Mouse (Mus musculus) heart, adult 2 months (tissue): ENCODE results near the gene Camk2b. TPM values are rescaled to one million over a fixed set of nuclear protein-coding genes. Genes with fewer than 3 reads are reported as not detected.

Source experiments
- DNase-seq, 2 experiments: peaks; one replicate each; pipeline ENCODE4 v3.0.0; 2021
- H3K27ac ChIP-seq: fragments of 200-600 bp; 2 replicates; pipeline ENCODE4 v1.8.1; 2022
- H3K27me3 ChIP-seq: fragments of 200-500 bp; 2 replicates; pipeline ENCODE4 v1.6.1; 2012; ENCODE audit warnings: mild to moderate bottlenecking, low read length, inconsistent platforms, mixed read lengths; ENCODE audit not compliant: control insufficient read depth, insufficient read depth
- H3K36me3 ChIP-seq: fragments of 200-500 bp; 2 replicates; pipeline ENCODE4 v1.6.1; 2012; ENCODE audit warnings: low read length, inconsistent platforms; ENCODE audit not compliant: control insufficient read depth, insufficient read depth
- H3K4me1 ChIP-seq: fragments of 200-500 bp; 2 replicates; pipeline ENCODE4 v1.6.1; 2011; ENCODE audit warnings: low read length; ENCODE audit not compliant: control insufficient read depth, insufficient read depth
- H3K4me3 ChIP-seq: fragments of 200-600 bp; 2 replicates; pipeline ENCODE4 v1.8.1; 2022
- H3K79me2 ChIP-seq: fragments of 200-500 bp; replicated peaks from 2 replicates; pipeline ENCODE4 v1.6.1; 2012; ENCODE audit warnings: mild to moderate bottlenecking, inconsistent platforms, low read length, moderate library complexity, mixed read lengths; ENCODE audit not compliant: control insufficient read depth, insufficient read depth
- H3K9ac ChIP-seq: fragments of 200-500 bp; 2 replicates; pipeline ENCODE4 v1.6.1; 2012; ENCODE audit warnings: low read depth, mild to moderate bottlenecking, control low read depth, inconsistent platforms, low read length, mixed read lengths
- CTCF ChIP-seq: fragments of 200-600 bp; IDR thresholded peaks from 2 replicates; pipeline ENCODE4 v1.8.1; 2022; ENCODE audit warnings: antibody characterized with exemption, mild to moderate bottlenecking, moderate library complexity
- EP300 ChIP-seq: fragments of 200-500 bp; IDR thresholded peaks from 2 replicates; pipeline ENCODE4 v1.6.1; 2011; ENCODE audit warnings: low read depth, low read length, control low read depth; ENCODE audit not compliant: insufficient read depth
- POLR2A ChIP-seq: fragments of 200-500 bp; IDR thresholded peaks from 2 replicates; pipeline ENCODE4 v1.6.1; 2011; ENCODE audit warnings: mild to moderate bottlenecking, low read depth, low read length, control low read depth; ENCODE audit not compliant: insufficient read depth
- WGBS: fragments of 180-500 bp; shearing (Covaris S2); methylation state at CpG from one replicate; pipeline ENCODE4 v1.1.7; 2018; 5-methylcytosine and 5-hydroxymethylcytosine counted together
- intact Hi-C: fragments of 180-260 bp; cut with DNase I; formaldehyde crosslinking; loops from one replicate; pipeline ENCODE4 v1.15.1; 2025
- polyA plus RNA-seq: library from polyadenylated mRNA; depleted of rRNA; stranded (reverse); fragments of >200 nt; gene quantifications from 2 replicates; pipeline ENCODE4 v1.2.3, GENCODE M21; 2012
- total RNA-seq, 2 experiments: library from RNA; stranded (reverse); gene quantifications; 2 replicates each; pipeline ENCODE4 v1.2.3; 2021

Gene Camk2b
- total and polyA plus RNA-seq, 3 experiments = 4.8 to 12.9 (median 5.2) TPM

DNA sequence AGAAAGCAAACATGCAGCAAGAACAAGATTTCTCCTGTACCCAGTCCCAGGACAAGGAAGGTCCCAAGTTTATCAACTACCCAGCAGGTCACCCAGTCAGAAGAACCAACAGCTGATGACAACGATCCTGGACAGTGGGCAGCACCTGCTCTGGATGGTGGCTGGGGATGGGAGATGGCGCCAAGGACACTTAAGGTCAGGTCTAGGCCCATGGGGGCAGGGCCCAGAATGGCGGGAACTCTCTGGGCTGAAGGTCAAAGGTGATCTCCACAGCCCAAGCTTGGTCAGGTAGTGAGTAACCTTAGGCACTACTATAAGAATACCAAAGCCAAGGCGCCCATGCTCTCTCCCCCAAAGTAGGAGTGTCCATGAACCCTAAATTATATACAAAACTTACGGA, 4.3 kb downstream of the Camk2b start:
- no peak overlapping the region for H3K9ac ChIP-seq
- no peaks in the 10 kb centered on the region for H3K36me3 ChIP-seq
- intact Hi-C loops = no loop called here
- TF ChIP-seq CTCF = no peak
- no peak for TF ChIP-seq POLR2A
- TF ChIP-seq EP300 = no peak
- H3K27ac ChIP-seq = no peak overlapping the region
- 79% methylated on average over 5 of the region's 5 CpGs for WGBS
- DNase-seq = no peak
- H3K27me3 ChIP-seq = peaks cover 6% of the 10 kb centered on the region
- H3K4me3 ChIP-seq = no peak overlapping the region
- H3K79me2 ChIP-seq = no peaks in the 10 kb centered on the region
- no peaks in the 10 kb centered on the region for H3K4me1 ChIP-seq

- TF ChIP-seq CTCF (no peak), EP300 (no peak), POLR2A (no peak)
- intact Hi-C loops = no loop called here
- 92% methylated on average over 10 of the region's 10 CpGs for WGBS
- Histone ChIP-seq H3K27me3 (no peaks in the 10 kb centered on the region; the same call in 1 of the 2 replicates), H3K9ac (no peak overlapping the region), H3K36me3 (no peaks in the 10 kb centered on the region), H3K4me1 (no peaks in the 10 kb centered on the region), H3K27ac (no peak overlapping the region), H3K4me3 (no peak overlapping the region), H3K79me2 (no peaks in the 10 kb centered on the region)
- DNase-seq = no peak
Observed at GRCm38 (mm10) chr11:6059162-6059561, 7.0 kb downstream of the Camk2b start.

GRCm38 (mm10) chr11:6053386-6053785, 12.8 kb downstream of the Camk2b start:
- WGBS = 75% methylated on average over 8 of the region's 8 CpGs

GRCm38 (mm10) chr11:6050066-6050560, 16.0 kb downstream of the Camk2b start:
- TF ChIP-seq POLR2A = no peak
- TF ChIP-seq EP300 = no peak
- TF ChIP-seq CTCF = no peak
- Histone ChIP-seq H3K27ac (no peak overlapping the region), H3K4me1 (no peaks in the 10 kb centered on the region), H3K4me3 (no peak overlapping the region), H3K9ac (no peak overlapping the region), H3K79me2 (no peaks in the 10 kb centered on the region), H3K27me3 (no peaks in the 10 kb centered on the region), H3K36me3 (no peaks in the 10 kb centered on the region)
- DNase-seq = no peak
- WGBS = 76% methylated on average over 4 of the region's 4 CpGs
- intact Hi-C loops = no loop called here

More at GRCm38 (mm10) chr11:6053386-6053785, 12.8 kb downstream of the Camk2b start:
- no peak for TF ChIP-seq EP300
- TF ChIP-seq CTCF = no peak
- TF ChIP-seq POLR2A = no peak
- Histone ChIP-seq H3K9ac (no peak overlapping the region), H3K27ac (no peak overlapping the region), H3K4me1 (no peaks in the 10 kb centered on the region), H3K79me2 (no peaks in the 10 kb centered on the region), H3K4me3 (no peak overlapping the region), H3K27me3 (no peaks in the 10 kb centered on the region; the same call in 1 of the 2 replicates), H3K36me3 (no peaks in the 10 kb centered on the region)
- DNase-seq = no peak
- intact Hi-C loops = no loop called here

DNA sequence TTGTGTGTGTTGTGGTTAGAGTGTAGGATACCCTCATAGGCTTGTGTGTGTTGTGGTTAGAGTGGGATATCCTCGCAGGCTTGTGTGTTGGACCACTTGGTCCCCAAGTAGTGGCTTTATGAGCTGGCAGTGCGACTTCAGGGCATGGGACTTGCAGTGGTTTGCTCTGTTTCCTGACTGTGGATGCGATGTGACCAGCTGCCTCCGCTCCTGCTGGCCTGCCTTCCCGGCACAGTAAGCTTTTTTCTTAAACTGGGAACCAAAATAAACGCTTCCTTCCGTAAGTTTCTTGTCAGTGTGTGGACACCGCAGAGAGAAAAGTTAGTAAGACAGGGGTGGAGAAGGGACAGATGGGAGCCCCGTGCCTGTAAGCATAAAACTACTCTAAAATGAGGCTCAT, 18.0 kb downstream of the Camk2b start:
- no peak overlapping the region for H3K27ac ChIP-seq
- no peaks in the 10 kb centered on the region for H3K4me1 ChIP-seq
- H3K27me3 ChIP-seq = no peaks in the 10 kb centered on the region
- TF ChIP-seq EP300 = no peak
- no peak for TF ChIP-seq CTCF
- no peak overlapping the region for H3K9ac ChIP-seq
- H3K4me3 ChIP-seq = no peak overlapping the region
- no peaks in the 10 kb centered on the region for H3K36me3 ChIP-seq
- intact Hi-C loops = no loop called here
- WGBS = 65% methylated on average over 9 of the region's 9 CpGs
- no peaks in the 10 kb centered on the region for H3K79me2 ChIP-seq
- DNase-seq = no peak

DNA sequence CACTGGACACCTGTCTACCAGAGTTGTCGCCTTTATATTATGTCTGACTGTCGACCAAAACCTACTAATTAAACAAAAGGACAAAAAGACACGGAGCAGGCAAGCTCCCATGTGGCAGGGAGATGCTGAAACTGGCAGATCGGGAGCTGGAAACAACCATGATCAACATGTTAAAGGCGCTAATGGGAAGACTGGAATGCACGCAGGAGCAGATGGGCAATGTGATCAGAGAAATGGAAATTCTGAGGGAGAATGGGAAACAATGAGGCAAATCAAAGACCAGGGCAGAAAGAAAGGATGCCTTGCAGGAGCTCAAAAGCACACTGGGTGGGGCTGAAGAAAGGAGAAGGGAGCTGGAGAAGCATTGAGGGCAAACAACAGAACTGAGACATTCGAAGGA, 27.2 kb downstream of the Camk2b start:
- no peak overlapping the region for H3K27ac ChIP-seq
- no peaks in the 10 kb centered on the region for H3K36me3 ChIP-seq
- no peak overlapping the region for H3K9ac ChIP-seq
- H3K79me2 ChIP-seq = no peaks in the 10 kb centered on the region
- 71% methylated on average over 7 of the region's 7 CpGs for WGBS
- H3K4me1 ChIP-seq = no peaks in the 10 kb centered on the region
- TF ChIP-seq POLR2A (no peak), EP300 (no peak), CTCF (no peak)
- DNase-seq = no peak
- H3K4me3 ChIP-seq = no peak overlapping the region
- intact Hi-C loops = no loop called here
- no peaks in the 10 kb centered on the region for H3K27me3 ChIP-seq
